Mouse (Mus musculus) heart, embryonic 12.5 days (tissue): Measurements from ENCODE around the gene Il10rb. TPM values are rescaled to one million over a fixed set of nuclear protein-coding genes. Genes with fewer than 3 reads are reported as not detected.
A peak's percentile ranks its signal among the peaks of the same experiment; 100 is the strongest.

Experiments used
- ATAC-seq: fragments of 200-750 bp; cut with Nextera tagmentation; 2 replicates; pipeline ENCODE4 v1.8.0; 2017; ENCODE audit warnings: moderate TSS enrichment, moderate library complexity; ENCODE audit not compliant: insufficient number of reproducible peaks, low FRiP score
- H3K27ac ChIP-seq: fragments of 300-500 bp; sonication (generic); 2 replicates; pipeline ENCODE4 v1.5.1; 2016; ENCODE audit warnings: mild to moderate bottlenecking, moderate library complexity; ENCODE audit not compliant: poor library complexity, severe bottlenecking
- H3K27me3 ChIP-seq: fragments of 300-500 bp; sonication (generic); replicated peaks from 2 replicates; pipeline ENCODE4 v1.6.1; 2016; ENCODE audit warnings: mild to moderate bottlenecking, moderate library complexity
- H3K36me3 ChIP-seq: fragments of 300-500 bp; sonication (generic); 2 replicates; pipeline ENCODE4 v1.6.1; 2016; ENCODE audit warnings: mild to moderate bottlenecking, moderate library complexity
- H3K4me1 ChIP-seq: fragments of 300-500 bp; sonication (generic); replicated peaks from 2 replicates; pipeline ENCODE4 v1.6.1; 2016; ENCODE audit warnings: mild to moderate bottlenecking
- H3K4me2 ChIP-seq: fragments of 300-500 bp; sonication (generic); 2 replicates; pipeline ENCODE4 v1.6.1; 2016; ENCODE audit warnings: mild to moderate bottlenecking, moderate library complexity
- H3K4me3 ChIP-seq: fragments of 300-500 bp; sonication (generic); 2 replicates; pipeline ENCODE4 v1.5.1; 2016; ENCODE audit warnings: mild to moderate bottlenecking
- H3K9ac ChIP-seq: fragments of 300-500 bp; sonication (generic); 2 replicates; pipeline ENCODE4 v1.6.1; 2016; ENCODE audit warnings: mild to moderate bottlenecking, moderate library complexity
- H3K9me3 ChIP-seq: fragments of 300-500 bp; sonication (generic); replicated peaks from 2 replicates; pipeline ENCODE4 v1.6.1; 2016; ENCODE audit warnings: mild to moderate bottlenecking, moderate library complexity
- WGBS: fragments of 180-500 bp; shearing (Covaris S2); methylation state at CpG from one replicate; pipeline ENCODE4 v1.1.7; 2016; 5-methylcytosine and 5-hydroxymethylcytosine counted together
- polyA plus RNA-seq: library from polyadenylated mRNA; unstranded; fragments of >200 nt; fragmentation: Nextera tagmentation; extraction: Ambion mirVana; gene quantifications from 2 replicates; pipeline ENCODE4 v1.2.1, GENCODE M21; 2016

Gene Il10rb
- polyA plus RNA-seq, 1 experiment from 2014 or later, result 42.6 TPM

DNA sequence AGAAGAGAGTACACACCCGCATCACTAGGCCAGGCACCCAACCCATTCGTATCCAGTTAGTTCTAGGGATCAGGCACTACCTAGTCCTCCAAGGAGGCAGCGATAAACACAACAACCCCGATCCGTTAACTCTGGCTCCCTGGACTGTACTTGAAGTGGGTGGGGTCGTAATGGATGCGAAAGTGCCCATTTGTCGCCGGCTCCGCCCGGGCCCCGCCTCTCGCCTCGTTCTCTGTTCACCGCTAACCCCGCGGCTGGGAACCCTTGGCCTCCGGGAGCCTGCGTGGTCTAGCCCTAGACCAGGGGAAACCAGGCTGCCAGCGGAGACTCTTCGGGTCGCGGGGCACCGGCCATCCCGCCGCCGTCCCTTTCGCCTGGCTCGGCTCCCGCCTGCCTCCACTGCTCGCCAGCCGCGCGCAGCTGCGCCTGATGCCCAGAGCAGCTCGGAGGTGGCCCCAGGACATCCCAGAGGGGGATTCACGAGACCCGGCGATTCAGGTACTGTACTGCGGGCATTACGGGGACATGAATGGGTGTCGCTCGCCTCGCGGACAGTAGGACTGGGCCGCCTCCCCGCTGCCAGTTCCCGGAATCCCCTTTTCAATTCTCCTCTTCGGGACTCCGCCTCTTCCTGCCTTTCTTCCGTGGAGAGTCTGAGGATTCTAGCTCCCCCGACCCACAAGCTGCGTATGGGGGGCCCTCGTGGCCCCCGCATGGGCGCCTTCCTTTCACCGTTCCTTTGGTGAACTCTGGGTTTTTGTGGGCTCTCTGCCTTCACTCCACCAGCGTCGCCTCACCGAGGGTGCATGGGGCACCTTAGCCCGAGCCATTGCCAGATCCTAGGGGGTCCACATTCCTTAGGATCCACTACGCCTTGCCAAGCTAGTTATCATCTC is 33.1 kb upstream of the Il10rb start, which contains the start of gene Ifnar2:
Gene Ifnar2, plus strand, starts transcription at position 207 of the 896 bp plus-strand sequence.
- WGBS, result under 1% methylated on average over 61 of the region's 62 CpGs
- H3K9ac ChIP-seq, result peak within 1 kb of the TSS; percentile 84
- H3K27me3 ChIP-seq, result no peaks in the 10 kb centered on the region
- peak within 1 kb of the TSS; percentile 88 for H3K4me2 ChIP-seq
- peak; percentile 95 for ATAC-seq
- no peaks in the 10 kb centered on the region for H3K9me3 ChIP-seq
- H3K27ac ChIP-seq, result peak within 1 kb of the TSS; percentile 93
- H3K36me3 ChIP-seq, result peaks cover 15% of the 10 kb centered on the region
- peaks cover 22% of the 10 kb centered on the region for H3K4me1 ChIP-seq
- H3K4me3 ChIP-seq, result peak within 1 kb of the TSS; percentile 78

DNA sequence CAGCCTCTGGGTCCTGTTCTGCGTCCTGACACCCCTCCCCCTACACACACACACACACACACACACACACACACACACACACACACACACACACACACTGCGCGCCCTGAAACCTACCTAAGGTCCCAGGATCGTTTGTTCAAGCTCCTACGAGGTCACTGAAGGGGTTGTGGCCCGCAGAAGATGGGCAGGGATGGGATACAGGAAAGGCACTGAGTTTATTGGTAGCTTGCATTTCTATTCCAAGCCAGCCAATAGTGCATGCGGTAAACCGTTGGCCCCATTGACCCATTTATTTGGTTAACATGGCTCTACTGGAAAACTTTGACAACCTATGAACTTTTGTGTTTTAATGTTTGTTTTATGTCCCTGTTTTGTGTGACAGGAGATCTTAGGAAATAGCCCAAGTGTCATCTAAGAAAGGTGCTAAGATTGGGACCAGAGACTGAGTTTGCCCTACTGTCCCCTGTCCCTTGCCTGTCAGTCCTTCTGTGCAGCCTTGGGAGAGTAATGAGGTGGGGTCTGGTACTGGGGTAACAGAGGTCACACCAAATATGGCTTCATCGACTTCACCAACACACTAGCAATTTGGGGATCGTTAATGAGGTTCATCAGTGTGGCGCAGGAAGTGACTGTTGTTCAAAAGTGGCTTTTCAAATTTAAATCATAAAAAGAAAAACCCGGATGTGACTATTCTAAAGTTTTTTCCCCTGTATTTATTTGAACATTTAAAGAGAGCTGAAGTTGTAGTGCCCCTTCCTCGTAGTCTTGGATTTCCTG is 32.3 kb upstream of the Il10rb start:
- ATAC-seq, result peak; percentile 3; the same call in 1 of the 2 replicates
- H3K27me3 ChIP-seq, result no peaks in the 10 kb centered on the region
- peak overlapping the region; percentile 84 for H3K9ac ChIP-seq
- no peaks in the 10 kb centered on the region for H3K9me3 ChIP-seq
- H3K4me1 ChIP-seq, result peaks cover 29% of the 10 kb centered on the region
- WGBS, result 39% methylated on average over 12 of the region's 13 CpGs
- peaks cover 15% of the 10 kb centered on the region for H3K36me3 ChIP-seq
- H3K27ac ChIP-seq, result peak overlapping the region; percentile 93
- H3K4me2 ChIP-seq, result peak overlapping the region; percentile 88
- H3K4me3 ChIP-seq, result peak overlapping the region; percentile 78

DNA sequence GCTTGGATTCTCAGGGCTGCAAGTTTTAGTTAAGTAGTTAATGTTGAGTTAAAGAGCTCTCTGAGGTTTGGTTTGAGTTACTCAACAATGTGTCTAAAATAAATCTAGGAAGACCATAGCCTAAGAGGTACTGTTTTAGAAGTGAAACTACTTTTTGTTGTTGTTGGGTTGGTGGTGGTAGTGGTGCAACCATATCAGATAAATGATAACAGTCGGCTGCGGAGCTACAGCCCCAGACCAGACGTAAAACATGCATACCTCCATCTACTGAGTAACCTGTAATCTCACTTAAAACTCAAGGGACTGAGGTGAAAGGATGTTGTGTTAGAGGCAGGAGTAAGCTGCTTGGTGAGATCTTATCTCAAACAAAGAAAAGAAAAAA is 31.7 kb upstream of the Il10rb start:
- Histone ChIP-seq H3K4me1 (peaks cover 35% of the 10 kb centered on the region), H3K4me3 (peak overlapping the region; percentile 78), H3K9ac (no peak overlapping the region), H3K9me3 (no peaks in the 10 kb centered on the region), H3K36me3 (peaks cover 15% of the 10 kb centered on the region), H3K4me2 (peak overlapping the region; percentile 88; the same call in 1 of the 2 replicates), H3K27me3 (no peaks in the 10 kb centered on the region), H3K27ac (no peak overlapping the region)
- no peak for ATAC-seq
- WGBS, result 21% methylated on average over 3 of the region's 3 CpGs

DNA sequence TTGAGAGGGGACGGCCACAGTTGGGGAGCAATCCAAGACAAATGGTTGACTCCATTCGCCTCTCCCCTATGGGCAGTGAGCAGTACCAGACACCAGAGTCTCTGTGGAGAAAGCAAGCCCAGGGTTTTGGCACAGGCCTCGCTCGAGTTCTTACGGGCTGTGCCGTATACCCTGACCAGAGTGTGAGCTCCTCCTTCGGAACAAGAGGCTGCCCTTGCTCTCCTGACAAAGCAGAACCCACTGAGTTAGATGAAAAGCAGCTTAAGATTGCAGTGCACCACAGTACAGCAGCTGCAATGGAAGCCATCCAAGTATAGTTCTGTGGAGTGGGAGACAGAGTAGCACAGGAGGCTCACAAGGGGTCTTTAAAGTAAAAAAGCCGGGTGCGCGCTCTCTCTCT is 29.3 kb upstream of the Il10rb start:
- H3K4me1 ChIP-seq, result peaks cover 41% of the 10 kb centered on the region
- H3K9ac ChIP-seq, result no peak overlapping the region
- no peaks in the 10 kb centered on the region for H3K9me3 ChIP-seq
- ATAC-seq, result no peak
- no peaks in the 10 kb centered on the region for H3K27me3 ChIP-seq
- no peak overlapping the region for H3K27ac ChIP-seq
- peaks cover 15% of the 10 kb centered on the region for H3K36me3 ChIP-seq
- no peak overlapping the region for H3K4me3 ChIP-seq
- no peak overlapping the region for H3K4me2 ChIP-seq
- WGBS, result 94% methylated on average over 10 of the region's 10 CpGs

DNA sequence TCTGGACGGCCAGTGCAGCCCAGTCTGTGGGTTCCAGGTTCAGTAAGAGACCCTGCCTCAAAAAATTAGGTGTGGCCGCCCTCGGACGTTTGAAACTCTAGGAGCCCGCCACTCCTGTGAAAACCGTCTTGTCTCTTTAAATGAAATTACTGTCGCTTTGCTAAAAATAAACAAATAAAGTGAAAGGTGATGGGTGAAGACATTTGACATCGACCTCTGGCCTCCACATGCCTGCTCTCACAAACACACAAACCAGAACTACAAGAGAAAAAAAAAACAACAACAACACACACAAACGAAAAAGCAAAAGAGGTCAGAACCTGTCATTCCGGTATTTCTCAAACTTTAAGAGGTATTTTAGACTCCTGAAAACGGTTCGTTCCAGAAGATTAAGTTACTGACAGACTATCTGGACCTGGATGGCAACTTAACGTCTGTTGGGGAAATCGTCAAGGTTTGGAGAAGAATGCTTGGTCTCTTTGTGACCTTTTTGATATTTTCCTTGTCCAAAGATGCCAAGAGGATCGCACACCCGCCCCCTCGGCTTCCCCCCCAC is 27.5 kb upstream of the Il10rb start:
- 49% methylated on average over 17 of the region's 17 CpGs for WGBS

DNA sequence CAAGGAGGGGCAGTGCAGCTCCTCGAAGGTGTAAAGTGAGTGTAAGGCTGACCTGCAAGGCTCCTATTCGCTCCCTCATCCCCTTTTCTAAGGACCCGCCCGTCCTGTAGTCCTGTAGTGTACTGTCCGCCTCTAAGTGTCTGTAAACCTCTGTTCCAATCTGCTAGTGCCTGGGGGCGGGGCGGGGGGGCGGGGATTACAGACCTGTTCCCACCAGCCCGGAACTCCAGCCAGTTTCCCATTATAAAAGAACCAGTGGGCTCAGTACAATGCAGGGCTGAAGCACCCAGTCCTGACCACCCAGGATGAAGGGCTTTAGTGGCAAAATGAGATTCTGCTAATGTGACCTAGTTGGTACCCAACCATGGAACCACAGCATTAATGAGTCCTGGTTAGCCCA is 27.0 kb upstream of the Il10rb start:
- WGBS, result 22% methylated on average over 9 of the region's 9 CpGs

More for the DNA sequence above, 27.5 kb upstream of the Il10rb start:
- Histone ChIP-seq H3K27ac (peak overlapping the region; percentile 36; the same call in 1 of the 2 replicates), H3K36me3 (peaks cover 17% of the 10 kb centered on the region), H3K4me1 (peaks cover 37% of the 10 kb centered on the region), H3K9me3 (no peaks in the 10 kb centered on the region), H3K27me3 (no peaks in the 10 kb centered on the region), H3K4me2 (peak overlapping the region; percentile 56), H3K4me3 (peak overlapping the region; percentile 33), H3K9ac (0 out of 2 replicates have a peak overlapping the region, but pooled peaks have one; percentile 2)
- ATAC-seq, result no peak

DNA sequence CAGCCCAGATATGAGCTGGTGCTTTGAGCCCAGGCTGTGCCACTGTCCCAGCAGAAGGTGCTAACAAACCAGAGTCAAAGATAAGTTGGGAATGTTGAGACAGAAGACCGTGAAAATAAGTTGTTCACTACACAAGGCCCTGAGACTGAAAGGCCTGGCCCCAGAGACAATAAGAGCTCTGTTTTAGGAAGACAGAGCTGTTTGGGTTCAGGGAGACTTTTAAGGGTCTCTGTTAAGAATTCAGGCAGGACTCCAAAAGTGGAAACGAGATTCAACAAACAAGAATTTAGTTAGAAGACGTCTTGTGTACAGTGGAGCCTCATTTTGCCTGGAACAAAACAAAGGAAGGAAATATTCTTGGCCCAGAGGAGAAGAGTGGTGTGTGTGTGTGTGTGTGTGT is 26.6 kb upstream of the Il10rb start:
- Histone ChIP-seq H3K27me3 (no peaks in the 10 kb centered on the region), H3K4me1 (peaks cover 31% of the 10 kb centered on the region), H3K36me3 (peaks cover 25% of the 10 kb centered on the region), H3K4me3 (no peak overlapping the region), H3K9ac (no peak overlapping the region), H3K9me3 (no peaks in the 10 kb centered on the region), H3K4me2 (no peak overlapping the region), H3K27ac (peak overlapping the region; percentile 36; the same call in 1 of the 2 replicates)
- 52% methylated on average over 3 of the region's 3 CpGs for WGBS
- no peak for ATAC-seq

More for the DNA sequence above, 27.0 kb upstream of the Il10rb start:
- Histone ChIP-seq H3K9me3 (no peaks in the 10 kb centered on the region), H3K9ac (no peak overlapping the region), H3K27ac (peak overlapping the region; percentile 36; the same call in 1 of the 2 replicates), H3K36me3 (peaks cover 21% of the 10 kb centered on the region), H3K4me1 (peaks cover 32% of the 10 kb centered on the region), H3K27me3 (no peaks in the 10 kb centered on the region), H3K4me2 (peak overlapping the region; percentile 56), H3K4me3 (peak overlapping the region; percentile 33)
- 0 out of 2 replicates have a peak, but pooled peaks have one; percentile 40 for ATAC-seq

DNA sequence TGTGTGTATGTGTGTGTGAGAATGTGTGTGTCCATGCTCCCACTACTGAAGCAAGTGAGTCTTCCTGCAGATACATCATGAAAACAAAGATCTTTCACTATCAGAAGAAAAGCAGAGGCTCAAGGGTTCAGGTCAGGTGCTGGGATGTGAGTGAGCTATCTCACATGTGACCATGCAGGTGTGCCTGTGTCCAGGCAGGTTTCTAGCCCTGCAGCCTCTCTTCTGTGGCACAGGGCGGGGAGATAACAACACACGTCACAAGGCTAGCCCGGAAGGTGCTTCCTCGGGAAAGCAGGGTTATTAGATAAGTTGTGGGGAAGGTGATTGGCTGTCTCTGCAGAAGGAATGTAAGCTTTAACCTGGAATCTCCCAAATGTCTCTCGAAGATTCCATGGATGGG is 25.8 kb upstream of the Il10rb start:
- no peak overlapping the region for H3K4me3 ChIP-seq
- H3K4me1 ChIP-seq, result peaks cover 30% of the 10 kb centered on the region
- H3K27ac ChIP-seq, result no peak overlapping the region
- no peak overlapping the region for H3K4me2 ChIP-seq
- peaks cover 28% of the 10 kb centered on the region for H3K36me3 ChIP-seq
- H3K9me3 ChIP-seq, result no peaks in the 10 kb centered on the region
- no peak overlapping the region for H3K9ac ChIP-seq
- no peaks in the 10 kb centered on the region for H3K27me3 ChIP-seq
- 42% methylated on average over 5 of the region's 5 CpGs for WGBS
- 0 out of 2 replicates have a peak, but pooled peaks have one; percentile 53 for ATAC-seq

DNA sequence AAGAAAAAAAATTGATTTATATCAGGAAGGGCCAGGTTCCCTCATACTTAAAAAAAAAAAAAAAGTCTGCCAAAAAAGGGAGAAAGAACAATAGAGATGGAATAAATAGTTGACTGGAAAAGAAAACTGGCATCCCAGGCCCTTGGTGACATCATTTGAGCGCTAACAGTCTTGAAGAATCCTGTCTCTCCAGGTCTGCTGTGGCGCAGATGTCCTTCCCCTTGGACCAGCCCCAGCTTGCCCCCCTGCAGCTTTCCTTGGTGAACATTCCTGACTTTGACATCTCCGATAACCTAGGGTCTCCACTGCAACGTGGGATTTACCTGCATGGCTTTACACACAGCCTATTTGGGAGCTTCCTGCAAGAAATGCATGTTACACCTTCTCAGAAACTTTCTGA is 24.4 kb upstream of the Il10rb start:
- no peak overlapping the region for H3K4me2 ChIP-seq
- no peaks in the 10 kb centered on the region for H3K9me3 ChIP-seq
- ATAC-seq, result no peak
- H3K27ac ChIP-seq, result no peak overlapping the region
- H3K4me3 ChIP-seq, result no peak overlapping the region
- no peak overlapping the region for H3K9ac ChIP-seq
- peaks cover 37% of the 10 kb centered on the region for H3K4me1 ChIP-seq
- H3K27me3 ChIP-seq, result no peaks in the 10 kb centered on the region
- 77% methylated on average over 4 of the region's 4 CpGs for WGBS
- H3K36me3 ChIP-seq, result peaks cover 22% of the 10 kb centered on the region

DNA sequence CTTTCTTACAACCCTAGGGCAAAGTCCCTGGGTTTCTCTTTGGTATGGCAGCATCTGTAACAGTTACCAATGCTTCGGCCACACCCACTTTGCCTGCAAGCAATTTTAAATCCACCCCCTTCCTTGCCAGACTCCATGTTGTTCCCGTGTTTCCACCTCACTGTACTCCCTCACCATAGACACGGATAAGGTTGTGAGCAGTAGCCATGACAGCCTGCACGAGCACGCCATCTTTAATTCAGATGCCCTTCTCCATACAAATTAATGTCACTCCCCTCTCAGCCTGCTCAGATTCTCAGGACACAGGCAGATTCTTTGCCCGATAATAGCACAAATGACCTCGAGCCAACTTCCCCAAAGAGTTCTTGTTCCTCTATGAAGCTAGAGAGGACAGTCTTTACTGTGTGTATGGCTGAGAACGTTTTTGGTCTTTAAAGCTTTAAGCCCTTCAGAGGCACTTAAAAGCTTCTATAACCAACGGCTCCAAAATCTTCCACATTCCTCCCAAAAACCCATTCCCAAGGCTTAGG is 23.6 kb upstream of the Il10rb start:
- H3K36me3 ChIP-seq, result peaks cover 20% of the 10 kb centered on the region
- no peaks in the 10 kb centered on the region for H3K27me3 ChIP-seq
- H3K4me2 ChIP-seq, result no peak overlapping the region
- WGBS, result 88% methylated on average over 9 of the region's 9 CpGs
- no peak overlapping the region for H3K4me3 ChIP-seq
- no peak for ATAC-seq
- no peak overlapping the region for H3K9ac ChIP-seq
- H3K27ac ChIP-seq, result no peak overlapping the region
- H3K4me1 ChIP-seq, result peaks cover 37% of the 10 kb centered on the region
- no peaks in the 10 kb centered on the region for H3K9me3 ChIP-seq
